Mouse (Mus musculus) cortical plate, adult 2 months (tissue): ENCODE results near the gene Tspear.

Source experiments
- CTCF ChIP-seq: fragments of 200-500 bp; IDR thresholded peaks from 2 replicates; pipeline ENCODE4 v1.5.1; 2011; ENCODE audit warnings: mild to moderate bottlenecking, control low read depth, low read length; ENCODE audit not compliant: insufficient read depth; ENCODE audit errors: extremely low read depth
- POLR2A ChIP-seq: fragments of 200-500 bp; IDR thresholded peaks from 2 replicates; pipeline ENCODE4 v1.6.1; 2011; ENCODE audit warnings: mild to moderate bottlenecking, low read length, control low read depth; ENCODE audit not compliant: insufficient read depth; ENCODE audit errors: extremely low read depth

DNA sequence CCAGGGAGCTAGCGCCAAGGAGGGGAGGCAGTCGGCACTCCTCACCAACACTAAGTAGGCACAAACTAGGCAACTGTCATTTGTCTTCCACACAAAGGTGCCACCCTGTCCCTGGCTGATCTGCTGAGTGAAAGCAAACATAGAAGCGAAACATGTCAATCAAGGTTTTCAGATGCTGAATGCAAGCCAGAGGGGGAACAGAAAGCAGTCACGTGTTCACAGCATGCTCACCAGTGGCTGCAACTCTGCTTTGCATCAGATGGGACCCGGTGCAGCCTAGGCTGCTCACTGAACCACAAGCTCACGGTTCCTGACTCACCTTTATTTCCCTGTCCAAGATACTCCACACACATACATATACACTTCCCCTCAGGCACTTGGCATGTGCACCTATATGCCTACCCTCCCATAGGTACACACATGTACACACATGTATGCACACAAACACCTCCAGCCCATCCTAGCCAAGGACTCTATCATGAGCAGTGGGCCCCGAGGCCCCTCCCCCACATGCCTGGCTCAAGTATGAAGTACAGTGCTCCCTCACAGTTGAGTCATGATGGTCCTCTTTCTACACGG is 204.7 kb downstream of the Tspear start:
- TF ChIP-seq CTCF (no peak), POLR2A (no peak)
